Mouse (Mus musculus): ENCODE results near the gene Foxg1. TPM values are rescaled to one million over a fixed set of nuclear protein-coding genes. Genes with fewer than 3 reads are reported as not detected.

The Foxg1 gene
- polyA plus RNA-seq, 1 experiment from 2014 or later, result not detected

DNA sequence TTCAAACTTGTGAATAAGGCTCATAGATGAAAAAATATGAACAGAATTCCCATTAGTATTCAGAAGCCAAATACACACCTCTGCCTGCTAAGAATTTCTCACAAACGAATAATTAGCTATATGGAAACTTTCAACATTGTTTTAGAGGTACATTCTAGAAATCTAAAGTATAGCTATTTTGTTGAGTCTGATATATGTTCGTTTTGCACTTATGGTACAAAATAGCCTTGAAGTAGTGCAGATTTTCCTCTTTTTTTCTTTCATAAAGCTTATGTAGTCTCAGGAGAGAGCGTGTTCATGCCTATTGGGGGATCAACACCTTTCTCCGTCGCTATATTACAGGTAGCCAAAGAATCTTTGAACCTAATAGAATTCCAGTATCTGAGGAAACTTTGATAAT, 10.4 kb downstream of the Foxg1 start:
- Histone ChIP-seq H3K4me1 (ENCODE audit: insufficient read depth, low read length) (no peaks in the 10 kb centered on the region), H3K4me3 (ENCODE audit: low read length) (no peak overlapping the region), H3K9me3 (ENCODE audit: low read length) (no peaks in the 10 kb centered on the region), H3K36me3 (ENCODE audit: insufficient read depth, low read length) (no peaks in the 10 kb centered on the region), H3K27me3 (ENCODE audit: insufficient read depth, low read length) (peaks cover 69% of the 10 kb centered on the region), H3K4me2 (replicated peaks; ENCODE audit: low read depth, low read length) (no peak overlapping the region), H3K9ac (replicated peaks; ENCODE audit: low read length) (no peak overlapping the region), H3K27ac (ENCODE audit: low read length) (no peak overlapping the region)
- no peak for ATAC-seq (ENCODE audit: low FRiP score, low TSS enrichment)
- 5% methylated on average over 5 of the region's 5 CpGs for WGBS

- H3K4me1 ChIP-seq (ENCODE audit: insufficient read depth, low read length), result no peaks in the 10 kb centered on the region
- no peak overlapping the region for H3K4me2 ChIP-seq (replicated peaks; ENCODE audit: low read depth, low read length)
- H3K36me3 ChIP-seq (ENCODE audit: insufficient read depth, low read length), result no peaks in the 10 kb centered on the region
- peaks cover 71% of the 10 kb centered on the region for H3K27me3 ChIP-seq (ENCODE audit: insufficient read depth, low read length)
- H3K9me3 ChIP-seq (ENCODE audit: low read length), result no peaks in the 10 kb centered on the region
- H3K27ac ChIP-seq (ENCODE audit: low read length), result no peak overlapping the region
- H3K4me3 ChIP-seq (ENCODE audit: low read length), result no peak overlapping the region
- H3K9ac ChIP-seq (replicated peaks; ENCODE audit: low read length), result no peak overlapping the region
- no peak for ATAC-seq (ENCODE audit: low FRiP score, low TSS enrichment)
- WGBS, result 14% methylated on average over 3 of the region's 3 CpGs
Observed at GRCm38 (mm10) chr12:49393639-49394038, 11.2 kb downstream of the Foxg1 start.

DNA sequence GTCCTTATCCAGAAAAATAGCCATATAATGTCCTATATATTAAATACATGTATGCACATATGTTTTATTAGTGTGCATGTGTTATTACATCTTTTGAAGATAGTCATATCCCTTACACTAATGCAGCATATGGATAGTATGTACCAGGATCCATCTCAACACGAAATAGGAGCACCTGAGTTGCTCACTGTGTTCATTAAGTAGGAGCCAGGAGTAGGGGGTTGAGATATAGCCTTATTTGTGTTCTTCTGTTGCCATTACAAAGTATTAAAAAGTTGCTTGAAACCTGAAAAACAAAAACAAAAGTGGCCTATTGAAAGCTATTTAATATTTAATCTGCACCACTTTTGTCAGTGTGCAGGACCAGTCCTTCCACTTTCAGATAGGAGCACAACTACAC, 11.7 kb downstream of the Foxg1 start:
- ATAC-seq (ENCODE audit: low FRiP score, low TSS enrichment), result no peak
- Histone ChIP-seq H3K9me3 (ENCODE audit: low read length) (no peaks in the 10 kb centered on the region), H3K4me2 (replicated peaks; ENCODE audit: low read depth, low read length) (no peak overlapping the region), H3K36me3 (ENCODE audit: insufficient read depth, low read length) (no peaks in the 10 kb centered on the region), H3K27me3 (ENCODE audit: insufficient read depth, low read length) (peaks cover 74% of the 10 kb centered on the region), H3K27ac (ENCODE audit: low read length) (no peak overlapping the region), H3K9ac (replicated peaks; ENCODE audit: low read length) (no peak overlapping the region), H3K4me1 (ENCODE audit: insufficient read depth, low read length) (no peaks in the 10 kb centered on the region), H3K4me3 (ENCODE audit: low read length) (no peak overlapping the region)
- 6% methylated on average over 1 of the region's 1 CpGs for WGBS

DNA sequence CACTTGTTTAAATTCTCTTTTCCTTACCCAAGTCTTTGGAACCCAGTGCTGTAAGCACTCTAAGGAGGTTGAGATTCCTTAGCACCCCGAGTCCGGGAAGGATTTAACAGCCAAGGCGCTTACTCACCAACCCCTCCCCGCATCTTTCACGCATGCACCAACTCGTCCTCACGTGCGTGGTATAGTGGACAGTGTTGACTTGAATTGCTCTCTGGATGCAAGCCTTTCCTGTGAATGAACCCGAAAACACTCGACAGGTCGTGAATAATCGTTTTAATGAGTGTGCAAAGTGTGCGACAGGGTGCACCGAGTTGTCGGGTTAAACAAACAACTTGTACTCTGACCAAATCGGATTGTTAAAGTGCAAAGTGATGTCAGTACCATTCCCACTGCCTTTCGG, 12.4 kb downstream of the Foxg1 start:
- Histone ChIP-seq H3K4me1 (ENCODE audit: insufficient read depth, low read length) (no peaks in the 10 kb centered on the region), H3K27ac (ENCODE audit: low read length) (no peak overlapping the region), H3K27me3 (ENCODE audit: insufficient read depth, low read length) (peaks cover 73% of the 10 kb centered on the region), H3K9me3 (ENCODE audit: low read length) (no peaks in the 10 kb centered on the region), H3K36me3 (ENCODE audit: insufficient read depth, low read length) (no peaks in the 10 kb centered on the region), H3K4me3 (ENCODE audit: low read length) (no peak overlapping the region), H3K9ac (replicated peaks; ENCODE audit: low read length) (no peak overlapping the region), H3K4me2 (replicated peaks; ENCODE audit: low read depth, low read length) (no peak overlapping the region)
- ATAC-seq (ENCODE audit: low FRiP score, low TSS enrichment), result no peak
- under 1% methylated on average over 17 of the region's 17 CpGs for WGBS

DNA sequence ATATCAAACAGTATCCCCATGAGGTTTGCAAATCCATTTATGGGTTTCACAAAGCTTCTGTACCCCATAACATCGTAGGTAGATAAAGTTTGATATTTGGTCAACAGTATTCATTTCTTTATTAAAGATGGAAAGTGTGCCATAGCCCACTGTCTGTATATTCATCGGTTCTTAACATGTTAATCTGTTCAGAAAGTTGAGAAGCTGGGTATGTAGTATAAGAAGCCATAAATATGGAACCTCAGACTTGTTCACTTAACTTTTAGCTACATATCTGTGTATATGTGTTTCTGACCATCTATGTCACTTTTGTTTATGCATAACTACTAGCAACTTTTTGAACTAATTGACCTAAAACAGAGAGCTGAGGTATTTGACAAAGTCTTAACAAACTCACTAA, 13.5 kb downstream of the Foxg1 start:
- Histone ChIP-seq H3K27me3 (ENCODE audit: insufficient read depth, low read length) (peaks cover 74% of the 10 kb centered on the region), H3K4me3 (ENCODE audit: low read length) (no peak overlapping the region), H3K4me1 (ENCODE audit: insufficient read depth, low read length) (peaks cover under 1% of the 10 kb centered on the region; the same call in 1 of the 2 replicates), H3K36me3 (ENCODE audit: insufficient read depth, low read length) (no peaks in the 10 kb centered on the region), H3K9me3 (ENCODE audit: low read length) (no peaks in the 10 kb centered on the region), H3K4me2 (replicated peaks; ENCODE audit: low read depth, low read length) (no peak overlapping the region), H3K9ac (replicated peaks; ENCODE audit: low read length) (no peak overlapping the region), H3K27ac (ENCODE audit: low read length) (no peak overlapping the region)
- no peak for ATAC-seq (ENCODE audit: low FRiP score, low TSS enrichment)
- 17% methylated on average over 2 of the region's 2 CpGs for WGBS

DNA sequence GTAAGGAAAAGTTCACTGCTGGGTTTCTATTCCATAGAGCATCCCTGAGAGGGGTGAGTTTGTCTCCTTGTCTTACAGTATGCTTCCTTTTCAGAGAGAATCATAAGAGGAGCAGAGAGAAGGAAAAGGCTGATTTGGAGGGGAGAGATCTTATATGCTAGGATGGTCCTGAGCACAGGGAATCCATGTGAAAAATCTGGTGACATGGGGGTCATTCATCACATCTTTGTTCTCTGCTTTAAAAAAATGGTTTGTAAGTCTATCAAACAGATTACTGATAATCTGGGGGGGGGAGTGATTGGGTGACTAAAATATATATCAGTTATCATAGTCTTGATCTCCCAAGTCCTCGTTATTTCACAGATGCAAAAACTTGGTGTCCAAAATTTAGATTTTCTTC, 14.3 kb downstream of the Foxg1 start:
- Histone ChIP-seq H3K36me3 (ENCODE audit: insufficient read depth, low read length) (no peaks in the 10 kb centered on the region), H3K27me3 (ENCODE audit: insufficient read depth, low read length) (peaks cover 74% of the 10 kb centered on the region), H3K9ac (replicated peaks; ENCODE audit: low read length) (no peak overlapping the region), H3K4me3 (ENCODE audit: low read length) (no peak overlapping the region), H3K4me1 (ENCODE audit: insufficient read depth, low read length) (peaks cover 7% of the 10 kb centered on the region; the same call in 1 of the 2 replicates), H3K27ac (ENCODE audit: low read length) (no peak overlapping the region), H3K9me3 (ENCODE audit: low read length) (no peaks in the 10 kb centered on the region), H3K4me2 (replicated peaks; ENCODE audit: low read depth, low read length) (no peak overlapping the region)
- 32% methylated on average over 1 of the region's 1 CpGs for WGBS
- ATAC-seq (ENCODE audit: low FRiP score, low TSS enrichment), result no peak

- H3K4me1 ChIP-seq (ENCODE audit: insufficient read depth, low read length), result peaks cover 8% of the 10 kb centered on the region; the same call in 1 of the 2 replicates
- no peak overlapping the region for H3K4me3 ChIP-seq (ENCODE audit: low read length)
- 19% methylated on average over 4 of the region's 4 CpGs for WGBS
- H3K36me3 ChIP-seq (ENCODE audit: insufficient read depth, low read length), result no peaks in the 10 kb centered on the region
- no peak overlapping the region for H3K27ac ChIP-seq (ENCODE audit: low read length)
- H3K27me3 ChIP-seq (ENCODE audit: insufficient read depth, low read length), result peaks cover 69% of the 10 kb centered on the region
- no peak overlapping the region for H3K4me2 ChIP-seq (replicated peaks; ENCODE audit: low read depth, low read length)
- no peak overlapping the region for H3K9ac ChIP-seq (replicated peaks; ENCODE audit: low read length)
- no peaks in the 10 kb centered on the region for H3K9me3 ChIP-seq (ENCODE audit: low read length)
- ATAC-seq (ENCODE audit: low FRiP score, low TSS enrichment), result no peak
Observed at GRCm38 (mm10) chr12:49397443-49398162, 15.1 kb downstream of the Foxg1 start.

DNA sequence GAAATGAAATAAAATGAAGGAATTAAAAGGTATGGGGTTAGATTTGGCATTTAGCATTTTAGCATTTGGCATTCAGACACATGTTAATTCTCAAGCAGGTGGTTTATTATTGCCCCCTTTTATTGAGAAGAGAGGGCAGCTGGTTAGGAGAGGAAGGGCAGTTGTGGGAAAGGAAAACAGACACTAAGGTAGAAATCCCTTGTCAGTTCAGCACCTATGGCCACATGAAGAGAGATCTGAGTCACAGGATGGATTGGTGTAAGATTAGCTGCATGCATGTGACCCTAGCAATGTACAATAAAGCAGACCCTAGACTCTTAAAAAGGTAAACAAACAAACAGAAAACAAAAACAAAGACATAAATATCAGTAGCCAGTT, 15.7 kb downstream of the Foxg1 start:
- no peak for ATAC-seq (ENCODE audit: low FRiP score, low TSS enrichment)

GRCm38 (mm10) chr12:49398636-49399035, 16.2 kb downstream of the Foxg1 start:
- H3K4me2 ChIP-seq (replicated peaks; ENCODE audit: low read depth, low read length), result no peak overlapping the region
- H3K9me3 ChIP-seq (ENCODE audit: low read length), result no peaks in the 10 kb centered on the region
- H3K27me3 ChIP-seq (ENCODE audit: insufficient read depth, low read length), result peaks cover 72% of the 10 kb centered on the region
- no peak overlapping the region for H3K27ac ChIP-seq (ENCODE audit: low read length)
- 18% methylated on average over 3 of the region's 3 CpGs for WGBS
- no peak overlapping the region for H3K4me3 ChIP-seq (ENCODE audit: low read length)
- H3K36me3 ChIP-seq (ENCODE audit: insufficient read depth, low read length), result no peaks in the 10 kb centered on the region
- ATAC-seq (ENCODE audit: low FRiP score, low TSS enrichment), result no peak
- H3K4me1 ChIP-seq (ENCODE audit: insufficient read depth, low read length), result peaks cover 8% of the 10 kb centered on the region; the same call in 1 of the 2 replicates
- no peak overlapping the region for H3K9ac ChIP-seq (replicated peaks; ENCODE audit: low read length)

More for the DNA sequence above, 15.7 kb downstream of the Foxg1 start:
- H3K4me1 ChIP-seq (ENCODE audit: insufficient read depth, low read length), result peaks cover 8% of the 10 kb centered on the region; the same call in 1 of the 2 replicates
- H3K27me3 ChIP-seq (ENCODE audit: insufficient read depth, low read length), result peaks cover 69% of the 10 kb centered on the region
- no peak overlapping the region for H3K9ac ChIP-seq (replicated peaks; ENCODE audit: low read length)
- no peak overlapping the region for H3K4me2 ChIP-seq (replicated peaks; ENCODE audit: low read depth, low read length)
- H3K4me3 ChIP-seq (ENCODE audit: low read length), result no peak overlapping the region
- no peaks in the 10 kb centered on the region for H3K9me3 ChIP-seq (ENCODE audit: low read length)
- no peaks in the 10 kb centered on the region for H3K36me3 ChIP-seq (ENCODE audit: insufficient read depth, low read length)
- no peak overlapping the region for H3K27ac ChIP-seq (ENCODE audit: low read length)

DNA sequence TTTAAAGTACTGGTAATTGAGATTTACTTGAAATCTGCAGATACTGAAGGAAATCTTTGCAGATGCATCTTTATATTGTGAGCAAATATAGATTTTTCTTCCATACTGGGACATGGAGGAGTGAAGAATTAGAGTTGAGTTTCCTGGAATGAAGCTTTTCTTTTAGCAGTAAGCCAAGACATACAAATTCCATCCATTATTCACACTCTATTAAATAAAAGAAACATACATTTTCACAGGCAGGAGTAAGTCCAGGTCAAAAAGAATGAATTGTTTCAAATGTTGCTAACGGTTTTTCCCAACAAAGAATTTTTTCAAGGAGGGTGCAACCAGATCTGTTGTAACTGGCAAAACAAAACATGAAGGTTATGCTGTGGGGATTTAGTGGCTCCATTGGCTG, 17.2 kb downstream of the Foxg1 start:
- ATAC-seq (ENCODE audit: low FRiP score, low TSS enrichment), result no peak
- H3K4me3 ChIP-seq (ENCODE audit: low read length), result no peak overlapping the region
- H3K36me3 ChIP-seq (ENCODE audit: insufficient read depth, low read length), result no peaks in the 10 kb centered on the region
- H3K27ac ChIP-seq (ENCODE audit: low read length), result no peak overlapping the region
- H3K9ac ChIP-seq (replicated peaks; ENCODE audit: low read length), result no peak overlapping the region
- H3K9me3 ChIP-seq (ENCODE audit: low read length), result no peaks in the 10 kb centered on the region
- WGBS, result 0% methylated on average over 1 of the region's 1 CpGs
- H3K27me3 ChIP-seq (ENCODE audit: insufficient read depth, low read length), result peaks cover 70% of the 10 kb centered on the region
- peaks cover 8% of the 10 kb centered on the region; the same call in 1 of the 2 replicates for H3K4me1 ChIP-seq (ENCODE audit: insufficient read depth, low read length)
- no peak overlapping the region for H3K4me2 ChIP-seq (replicated peaks; ENCODE audit: low read depth, low read length)

Data from kidney, embryonic 16.5 days (tissue).